Mouse (Mus musculus) midbrain, postnatal 0 days (tissue): ENCODE measurements around the gene Dync1i1. TPM values are rescaled to one million over a fixed set of nuclear protein-coding genes. Genes with fewer than 3 reads are reported as not detected.
"Not testable (repeated sequence)": the region's sequence is repeated elsewhere in the genome, so short reads cannot be mapped to it uniquely, and the experiment has no call there.

Experiments
- ATAC-seq: fragments of 200-750 bp; cut with Nextera tagmentation; 2 replicates; pipeline ENCODE4 v1.8.0; 2017; ENCODE audit warnings: moderate number of reproducible peaks, mild to moderate bottlenecking, moderate TSS enrichment, moderate library complexity; ENCODE audit not compliant: low FRiP score
- DNase-seq: peaks from one replicate; pipeline ENCODE4 v3.0.0-alpha.2; 2015; ENCODE audit warnings: low spot score
- H3K27ac ChIP-seq: fragments of 300-500 bp; sonication (generic); 2 replicates; pipeline ENCODE4 v1.5.1; 2014; ENCODE audit warnings: low read depth, mild to moderate bottlenecking, low read length, mixed read lengths
- H3K27me3 ChIP-seq: fragments of 300-500 bp; sonication (generic); 2 replicates; pipeline ENCODE4 v1.6.1; 2014; ENCODE audit warnings: low read length, control low read depth, mixed read lengths; ENCODE audit not compliant: insufficient read depth
- H3K36me3 ChIP-seq: fragments of 300-500 bp; sonication (generic); 2 replicates; pipeline ENCODE4 v1.6.1; 2014; ENCODE audit warnings: low read length, control low read depth, mixed read lengths; ENCODE audit not compliant: insufficient read depth
- H3K4me1 ChIP-seq: fragments of 300-500 bp; sonication (generic); 2 replicates; pipeline ENCODE4 v1.6.1; 2014; ENCODE audit warnings: mild to moderate bottlenecking, control low read depth, antibody characterized with exemption, low read length, mixed read lengths; ENCODE audit not compliant: insufficient read depth
- H3K4me2 ChIP-seq: fragments of 300-500 bp; sonication (generic); 2 replicates; pipeline ENCODE4 v1.6.1; 2014; ENCODE audit warnings: low read depth, mild to moderate bottlenecking, low read length, mixed read lengths; ENCODE audit not compliant: poor library complexity, severe bottlenecking
- H3K4me3 ChIP-seq: fragments of 300-500 bp; sonication (generic); 2 replicates; pipeline ENCODE4 v1.5.1; 2014; ENCODE audit warnings: low read depth, mild to moderate bottlenecking, low read length, moderate library complexity
- H3K9ac ChIP-seq: fragments of 300-500 bp; sonication (generic); replicated peaks from 2 replicates; pipeline ENCODE4 v1.6.1; 2014; ENCODE audit warnings: mild to moderate bottlenecking, low read length, moderate library complexity, mixed read lengths; ENCODE audit not compliant: poor library complexity, severe bottlenecking
- H3K9me3 ChIP-seq: fragments of 300-500 bp; sonication (generic); 2 replicates; pipeline ENCODE4 v1.6.1; 2016; ENCODE audit warnings: low read length, control low read depth
- CTCF ChIP-seq: IDR thresholded peaks from 2 replicates; pipeline ENCODE4 v1.5.1; 2016; ENCODE audit warnings: antibody characterized with exemption, mild to moderate bottlenecking
- WGBS: fragments of 180-500 bp; shearing (Covaris S2); extraction: QIAGEN DNeasy Blood & Tissue Kit; methylation state at CpG from one replicate; pipeline ENCODE4 v1.1.7; 2014; 5-methylcytosine and 5-hydroxymethylcytosine counted together
- polyA plus RNA-seq: library from polyadenylated mRNA; unstranded; fragments of >200 nt; fragmentation: Nextera tagmentation; extraction: Ambion mirVana; gene quantifications from 2 replicates; pipeline ENCODE4 v1.2.1, GENCODE M21; 2015
- total RNA-seq: library from RNA; depleted of rRNA; stranded (reverse); fragments of >200 nt; gene quantifications from 2 replicates; pipeline ENCODE4 v1.2.3, GENCODE M21; 2014

Gene Dync1i1
- total and polyA plus RNA-seq, 2 experiments from 2014 or later: 64.0 to 73.1 TPM

GRCm38 (mm10) chr6:5715101-5715618, 10.3 kb upstream of the Dync1i1 start:
- DNase-seq (no peak), ATAC-seq (no peak)
- no peak overlapping the region for H3K27ac ChIP-seq
- H3K4me2 ChIP-seq: no peak overlapping the region
- no peak for TF ChIP-seq CTCF
- no peak overlapping the region for H3K9ac ChIP-seq
- WGBS: 72% methylated on average over 3 of the region's 3 CpGs
- no peak overlapping the region for H3K4me3 ChIP-seq
- H3K36me3 ChIP-seq: no peaks in the 10 kb centered on the region
- H3K27me3 ChIP-seq: no peaks in the 10 kb centered on the region
- H3K4me1 ChIP-seq: no peaks in the 10 kb centered on the region
- no peaks in the 10 kb centered on the region for H3K9me3 ChIP-seq

GRCm38 (mm10) chr6:5718955-5719354, 6.5 kb upstream of the Dync1i1 start:
- Histone ChIP-seq H3K4me3 (no peak overlapping the region), H3K4me2 (no peak overlapping the region), H3K9me3 (no peaks in the 10 kb centered on the region), H3K9ac (no peak overlapping the region), H3K4me1 (no peaks in the 10 kb centered on the region), H3K27me3 (no peaks in the 10 kb centered on the region), H3K27ac (no peak overlapping the region), H3K36me3 (no peaks in the 10 kb centered on the region)
- no peak for TF ChIP-seq CTCF
- DNase-seq: no peak
- 71% methylated on average over 2 of the region's 2 CpGs for WGBS
- ATAC-seq: no peak

GRCm38 (mm10) chr6:5720716-5721115, 4.7 kb upstream of the Dync1i1 start:
- not testable (repeated sequence) for H3K27ac ChIP-seq, ATAC-seq, H3K27me3 ChIP-seq, DNase-seq, H3K4me3 ChIP-seq, H3K9me3 ChIP-seq, H3K9ac ChIP-seq, H3K4me1 ChIP-seq, H3K36me3 ChIP-seq, H3K4me2 ChIP-seq

- no peaks in the 10 kb centered on the region for H3K27me3 ChIP-seq
- H3K4me3 ChIP-seq: no peak overlapping the region
- no peak overlapping the region for H3K27ac ChIP-seq
- DNase-seq (no peak), ATAC-seq (no peak)
- no peaks in the 10 kb centered on the region for H3K4me1 ChIP-seq
- 96% methylated on average over 1 of the region's 1 CpGs for WGBS
- no peaks in the 10 kb centered on the region for H3K36me3 ChIP-seq
- H3K9me3 ChIP-seq: no peaks in the 10 kb centered on the region
- no peak overlapping the region for H3K9ac ChIP-seq
- TF ChIP-seq CTCF: no peak
- no peak overlapping the region for H3K4me2 ChIP-seq
Observed at GRCm38 (mm10) chr6:5723986-5724385, 1.5 kb upstream of the Dync1i1 start.

- peak; percentile 57; the same call in 1 of the 2 replicates for ATAC-seq
- Histone ChIP-seq H3K9ac (peak overlapping the region; percentile 79), H3K4me2 (peak overlapping the region; percentile 93), H3K27ac (peak overlapping the region; percentile 43), H3K4me1 (no peaks in the 10 kb centered on the region), H3K9me3 (no peaks in the 10 kb centered on the region), H3K36me3 (no peaks in the 10 kb centered on the region), H3K4me3 (peak overlapping the region; percentile 65), H3K27me3 (no peaks in the 10 kb centered on the region)
- TF ChIP-seq CTCF: no peak
- DNase-seq: peak; percentile 36
- 1% methylated on average over 10 of the region's 10 CpGs for WGBS
Observed at GRCm38 (mm10) chr6:5726237-5726670, 815 bp downstream of the Dync1i1 start.

- WGBS: 91% methylated on average over 3 of the region's 3 CpGs
- no peak for TF ChIP-seq CTCF
- Histone ChIP-seq H3K4me3 (no peak overlapping the region), H3K27ac (no peak overlapping the region), H3K9me3 (no peaks in the 10 kb centered on the region), H3K9ac (no peak overlapping the region), H3K4me1 (no peaks in the 10 kb centered on the region), H3K36me3 (no peaks in the 10 kb centered on the region), H3K4me2 (no peak overlapping the region), H3K27me3 (no peaks in the 10 kb centered on the region)
- DNase-seq (no peak), ATAC-seq (no peak)
Observed at GRCm38 (mm10) chr6:5733217-5733616, 7.8 kb downstream of the Dync1i1 start.
